Mouse (Mus musculus): ENCODE measurements around the gene Naaladl2. TPM values are rescaled to one million over a fixed set of nuclear protein-coding genes. Genes with fewer than 3 reads are reported as not detected.

Gene Naaladl2
- total and polyA plus RNA-seq, 3 experiments = 0.13 TPM; not detected in 2

DNA sequence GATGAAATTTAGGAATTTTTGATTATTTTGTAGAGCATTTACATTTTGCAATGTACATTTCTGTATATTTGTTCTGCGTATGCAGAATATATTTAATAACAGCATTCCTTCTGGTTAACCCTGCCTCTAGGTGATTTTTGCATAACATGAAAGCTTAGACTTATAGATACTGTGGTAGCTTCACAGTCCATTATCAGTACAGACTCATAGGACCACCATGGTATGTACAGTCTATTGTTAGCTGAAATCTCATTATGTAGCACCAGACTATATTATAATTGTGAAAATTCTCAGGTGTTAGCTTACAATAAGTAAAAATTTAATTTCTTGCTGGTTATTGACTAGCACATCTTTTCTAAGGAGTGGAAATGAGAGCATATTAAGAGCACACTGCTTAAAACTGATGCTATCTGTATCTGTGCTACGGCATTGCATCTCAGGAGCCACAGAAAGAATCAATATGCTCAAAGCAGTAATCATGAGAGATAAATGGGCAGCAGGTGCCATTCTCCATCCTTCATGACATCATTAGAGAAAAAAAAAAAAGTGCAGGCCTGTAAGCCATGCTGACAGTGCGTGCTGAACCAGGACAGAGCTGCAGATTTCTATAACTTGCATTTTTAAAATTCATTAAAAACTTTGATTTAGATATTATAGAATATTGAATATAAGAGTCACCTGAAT, 610.1 kb downstream of the Naaladl2 start:
- in situ Hi-C loops (cut with MboI; ENCODE audit: low pct_ligation_motif_present, low pct_unique_long_range_greater_than_20kb, low sequenced_read_pairs) = no loop called here
- dilution Hi-C loops (cut with MboI; ENCODE audit: extremely low pct_ligation_motif_present, extremely low pct_unique_long_range_greater_than_20kb, low sequenced_read_pairs) = no loop called here

DNA sequence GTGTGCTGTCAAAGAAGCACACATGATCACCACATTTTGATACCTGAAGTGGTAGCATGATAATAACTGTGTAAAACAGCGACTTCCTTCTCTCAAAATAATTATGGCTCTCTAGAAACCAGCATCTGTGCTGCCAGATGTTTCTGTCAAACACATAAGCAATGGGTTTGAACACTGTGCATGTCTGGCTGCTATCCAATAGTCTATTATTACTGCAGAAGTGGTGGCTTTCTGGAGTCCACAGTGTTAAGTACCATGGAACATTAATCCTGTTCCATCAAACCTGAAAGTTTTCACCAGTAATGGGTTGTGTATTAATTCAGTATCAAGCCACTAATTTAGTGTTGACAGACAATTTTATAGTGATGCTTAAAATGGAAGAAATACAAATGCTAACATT, 629.1 kb downstream of the Naaladl2 start:
- H3K9ac ChIP-seq (ENCODE audit: insufficient read depth, low read depth) = no peak overlapping the region
- in situ Hi-C loops (cut with MboI; ENCODE audit: low pct_ligation_motif_present, low pct_unique_long_range_greater_than_20kb, low sequenced_read_pairs) = no loop called here

More for the DNA sequence above, 610.1 kb downstream of the Naaladl2 start:
- Histone ChIP-seq H3K27me3 (replicated peaks) (no peaks in the 10 kb centered on the region), H3K79me2 (replicated peaks; ENCODE audit: control insufficient read depth, extremely low read depth, insufficient read depth, poor library complexity, severe bottlenecking) (0 out of 2 replicates have a peak, but pooled peaks cover 2% of the 10 kb centered on the region), H3K4me3 (replicated peaks in 1 of 3; ENCODE audit: low read depth in 2 of 3, low read length in 2 of 3, poor library complexity in 1 of 3) (no peak overlapping the region), H3K9me3 (replicated peaks; ENCODE audit: low read length) (peaks cover 27% of the 10 kb centered on the region), H3K4me2 (ENCODE audit: insufficient read depth, low read depth, poor library complexity, severe bottlenecking) (no peak overlapping the region), H3K36me3 (replicated peaks in 1 of 2; ENCODE audit: control insufficient read depth in 1 of 2, insufficient read depth in 1 of 2, low read length in 1 of 2) (no peaks in the 10 kb centered on the region), H3K4me1 (ENCODE audit: control insufficient read depth in 1 of 2, insufficient read depth in 2 of 2) (no peaks in the 10 kb centered on the region), H3K9ac (ENCODE audit: insufficient read depth, low read depth) (no peak overlapping the region), H3K27ac (ENCODE audit: insufficient read depth, low read depth) (no peak overlapping the region)
- no peak for DNase-seq (ENCODE audit: extremely low read depth)
- TF ChIP-seq PAX5 (IDR thresholded peaks at IDR 0.05; ENCODE audit: low read length) (no peak), JUN (IDR thresholded peaks at IDR 0.05; ENCODE audit: insufficient read depth, low read depth, low read length) (no peak), EP300 (IDR thresholded peaks at IDR 0.05; ENCODE audit: low read length) (no peak), GABPA (IDR thresholded peaks at IDR 0.05; ENCODE audit: insufficient replicate concordance, low read depth, low read length) (no peak), USF1 (IDR thresholded peaks at IDR 0.05; ENCODE audit: low read depth, low read length) (no peak), MEF2A (IDR thresholded peaks at IDR 0.05; ENCODE audit: borderline replicate concordance, low read depth, low read length) (no peak), TBP (conservative IDR thresholded peaks at IDR 0.05; ENCODE audit: low read depth, low read length) (no peak), RAD21 (IDR thresholded peaks at IDR 0.05; ENCODE audit: low read depth, low read length) (no peak), USF2 (conservative IDR thresholded peaks at IDR 0.05; ENCODE audit: low read depth, low read length) (no peak), MXI1 (IDR thresholded peaks at IDR 0.05; ENCODE audit: low read depth, low read length) (no peak), TCF12 (IDR thresholded peaks at IDR 0.05; ENCODE audit: low read depth, low read length) (no peak), SIN3A (IDR thresholded peaks at IDR 0.05; ENCODE audit: low read length) (no peak), NRF1 (IDR thresholded peaks at IDR 0.05; ENCODE audit: low read depth, low read length) (no peak)

More for the DNA sequence above, 629.1 kb downstream of the Naaladl2 start:
- no peak for TF ChIP-seq MAFK (IDR thresholded peaks at IDR 0.05; ENCODE audit: insufficient replicate concordance, low read length)
- TF ChIP-seq CHD1 (IDR thresholded peaks at IDR 0.05; ENCODE audit: low read depth, low read length) = no peak
- no peak for TF ChIP-seq RAD21 (IDR thresholded peaks at IDR 0.05; ENCODE audit: low read depth, low read length)
- Histone ChIP-seq H3K27ac (ENCODE audit: insufficient read depth, low read depth) (no peak overlapping the region), H3K4me2 (ENCODE audit: insufficient read depth, low read depth, poor library complexity, severe bottlenecking) (no peak overlapping the region), H3K36me3 (replicated peaks in 1 of 2; ENCODE audit: control insufficient read depth in 1 of 2, insufficient read depth in 1 of 2, low read length in 1 of 2) (no peaks in the 10 kb centered on the region), H3K79me2 (replicated peaks; ENCODE audit: control insufficient read depth, extremely low read depth, insufficient read depth, poor library complexity, severe bottlenecking) (no peaks in the 10 kb centered on the region), H3K27me3 (replicated peaks) (no peaks in the 10 kb centered on the region), H3K4me3 (replicated peaks in 1 of 3; ENCODE audit: low read depth in 2 of 3, low read length in 2 of 3, poor library complexity in 1 of 3) (no peak overlapping the region), H3K4me1 (ENCODE audit: control insufficient read depth in 1 of 2, insufficient read depth in 2 of 2) (no peaks in the 10 kb centered on the region), H3K9me3 (replicated peaks; ENCODE audit: low read length) (peaks cover 12% of the 10 kb centered on the region)
- dilution Hi-C loops (cut with MboI; ENCODE audit: extremely low pct_ligation_motif_present, extremely low pct_unique_long_range_greater_than_20kb, low sequenced_read_pairs) = no loop called here
- no peak for DNase-seq (ENCODE audit: extremely low read depth)

Measured in CH12.LX (cell line).